Mouse (Mus musculus) lung, adult 2 months (tissue): ENCODE data around the gene Adgrl3.

Experiments
- CTCF ChIP-seq: fragments of 200-500 bp; IDR thresholded peaks from 2 replicates; pipeline ENCODE4 v1.5.1; 2011; ENCODE audit warnings: mild to moderate bottlenecking, low read length, control low read depth; ENCODE audit not compliant: insufficient read depth
- POLR2A ChIP-seq: fragments of 200-500 bp; IDR thresholded peaks from 2 replicates; pipeline ENCODE4 v1.6.1; 2011; ENCODE audit warnings: low read depth, mild to moderate bottlenecking, control low read depth, low read length, borderline replicate concordance; ENCODE audit errors: extremely low read depth

DNA sequence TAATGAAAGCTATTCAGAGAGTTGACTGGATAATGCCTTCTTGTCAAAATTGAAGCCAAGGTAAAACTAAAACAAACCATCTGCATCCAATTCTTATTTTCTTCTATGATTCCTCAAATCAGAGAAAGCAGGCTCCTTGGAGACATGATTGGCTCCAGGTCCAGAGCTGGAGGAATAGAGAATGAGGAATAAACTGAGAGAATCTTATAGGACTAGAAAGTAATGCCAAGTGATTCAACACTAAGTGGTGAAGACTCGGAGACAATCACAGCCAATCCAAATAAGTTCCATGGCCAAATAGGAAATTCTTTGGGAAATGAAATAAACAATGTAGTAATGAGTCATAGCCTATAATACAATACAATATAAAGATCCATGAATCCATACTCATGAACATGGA is 585.7 kb downstream of the Adgrl3 start:
- TF ChIP-seq CTCF: no peak
- TF ChIP-seq POLR2A: no peak
